Mouse (Mus musculus) limb, embryonic 15.5 days (tissue): ENCODE results near the gene Faap100. TPM values are rescaled to one million over a fixed set of nuclear protein-coding genes. Genes with fewer than 3 reads are reported as not detected.

Source experiments
- ATAC-seq: fragments of 200-750 bp; cut with Nextera tagmentation; 2 replicates; pipeline ENCODE4 v1.8.0; 2017; ENCODE audit warnings: low read depth, moderate TSS enrichment; ENCODE audit not compliant: insufficient number of reproducible peaks, low FRiP score, low TSS enrichment
- H3K27ac ChIP-seq: fragments of 300-500 bp; sonication (generic); 2 replicates; pipeline ENCODE4 v1.5.1; 2015; ENCODE audit warnings: moderate library complexity, mild to moderate bottlenecking, inconsistent platforms
- H3K27me3 ChIP-seq: fragments of 300-500 bp; sonication (generic); 2 replicates; pipeline ENCODE4 v1.6.1; 2015; ENCODE audit warnings: inconsistent platforms
- H3K36me3 ChIP-seq: fragments of 300-500 bp; sonication (generic); 2 replicates; pipeline ENCODE4 v1.6.1; 2015; ENCODE audit warnings: inconsistent platforms
- H3K4me1 ChIP-seq: fragments of 300-500 bp; sonication (generic); 2 replicates; pipeline ENCODE4 v1.6.1; 2015; ENCODE audit warnings: inconsistent platforms
- H3K4me2 ChIP-seq: fragments of 300-500 bp; sonication (generic); 2 replicates; pipeline ENCODE4 v1.6.1; 2015; ENCODE audit warnings: mild to moderate bottlenecking, inconsistent platforms
- H3K4me3 ChIP-seq: fragments of 300-500 bp; sonication (generic); 2 replicates; pipeline ENCODE4 v1.5.1; 2015; ENCODE audit warnings: mild to moderate bottlenecking, inconsistent platforms
- H3K9ac ChIP-seq: fragments of 300-500 bp; sonication (generic); 2 replicates; pipeline ENCODE4 v1.6.1; 2015; ENCODE audit warnings: inconsistent platforms
- H3K9me3 ChIP-seq: fragments of 300-500 bp; sonication (generic); 2 replicates; pipeline ENCODE4 v1.6.1; 2016; ENCODE audit warnings: inconsistent platforms
- WGBS: fragments of 180-500 bp; shearing (Covaris S2); methylation state at CpG from one replicate; pipeline ENCODE4 v1.1.7; 2015; 5-methylcytosine and 5-hydroxymethylcytosine counted together
- microRNA-seq: library from miRNA; unstranded; fragments of <30 nt; microRNA quantifications from one replicate; pipeline ENCODE4, GENCODE M21; 2016
- polyA plus RNA-seq: library from polyadenylated mRNA; unstranded; fragments of >200 nt; fragmentation: Nextera tagmentation; extraction: Ambion mirVana; gene quantifications from 2 replicates; pipeline ENCODE4 v1.2.1, GENCODE M21; 2015

Faap100 gene
- polyA plus RNA-seq, 1 experiment from 2014 or later = 33.1 TPM

DNA sequence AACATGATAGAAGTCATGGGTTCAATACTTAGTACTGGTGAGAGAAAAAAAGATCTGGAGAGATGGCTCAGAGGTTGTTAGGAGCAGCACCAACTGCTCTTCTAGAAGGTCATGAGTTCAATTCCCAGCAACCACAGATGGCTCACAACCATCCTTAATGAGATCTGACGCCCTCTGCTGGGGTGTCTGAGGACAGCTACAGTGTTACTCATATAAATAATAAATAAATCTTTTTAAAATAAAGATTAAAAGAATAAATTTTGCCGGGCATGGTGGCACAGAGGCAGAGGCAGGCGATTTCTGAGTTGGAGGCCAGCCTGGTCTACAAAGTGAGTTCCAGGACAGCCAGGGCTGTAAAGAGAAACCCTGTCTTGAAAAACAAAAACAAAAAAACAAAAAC lies 39.8 kb downstream of the Faap100 start:
- Histone ChIP-seq H3K9me3 (no peaks in the 10 kb centered on the region), H3K4me3 (no peak overlapping the region), H3K4me1 (no peaks in the 10 kb centered on the region), H3K4me2 (no peak overlapping the region), H3K9ac (no peak overlapping the region), H3K36me3 (no peaks in the 10 kb centered on the region), H3K27me3 (no peaks in the 10 kb centered on the region), H3K27ac (no peak overlapping the region)
- WGBS = 72% methylated on average over 3 of the region's 3 CpGs
- ATAC-seq = no peak

- Histone ChIP-seq H3K9me3 (no peaks in the 10 kb centered on the region), H3K4me1 (no peaks in the 10 kb centered on the region), H3K9ac (no peak overlapping the region), H3K4me3 (no peak overlapping the region), H3K36me3 (no peaks in the 10 kb centered on the region), H3K27ac (no peak overlapping the region), H3K27me3 (no peaks in the 10 kb centered on the region), H3K4me2 (no peak overlapping the region)
- ATAC-seq = no peak
- 34% methylated on average over 2 of the region's 2 CpGs for WGBS
Observed at GRCm38 (mm10) chr11:120337447-120337846, 41.1 kb downstream of the Faap100 start.

GRCm38 (mm10) chr11:120335431-120336021 lies 43.0 kb downstream of the Faap100 start:
- H3K9me3 ChIP-seq = no peaks in the 10 kb centered on the region

DNA sequence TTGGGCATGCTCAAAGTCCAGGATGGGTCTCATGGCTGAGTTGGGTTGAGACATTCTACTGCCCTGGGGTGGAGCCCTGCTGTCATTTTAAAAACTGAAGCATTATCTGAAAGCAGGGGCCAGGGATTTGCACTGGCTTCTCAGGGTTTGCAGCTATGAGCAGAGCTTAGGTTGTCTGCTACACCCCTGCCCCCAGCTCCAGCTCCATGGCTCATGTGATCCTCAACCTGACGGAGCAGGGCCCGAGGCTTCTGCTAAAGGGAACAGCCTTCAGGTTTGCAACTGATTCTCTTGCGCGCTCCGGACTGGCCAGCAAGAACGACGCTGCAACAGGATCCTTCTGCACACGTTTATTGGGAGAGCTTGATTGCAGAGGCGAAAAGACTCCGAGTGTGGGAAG lies 58.4 kb downstream of the Faap100 start:
- Histone ChIP-seq H3K4me2 (no peak overlapping the region), H3K27ac (no peak overlapping the region), H3K9ac (no peak overlapping the region), H3K4me3 (no peak overlapping the region), H3K9me3 (no peaks in the 10 kb centered on the region), H3K27me3 (no peaks in the 10 kb centered on the region), H3K4me1 (peaks cover 20% of the 10 kb centered on the region), H3K36me3 (no peaks in the 10 kb centered on the region)
- WGBS = 93% methylated on average over 10 of the region's 10 CpGs
- no peak for ATAC-seq

More at GRCm38 (mm10) chr11:120335431-120336021, 43.0 kb downstream of the Faap100 start:
- no peak overlapping the region for H3K27ac ChIP-seq
- H3K4me1 ChIP-seq = no peaks in the 10 kb centered on the region
- H3K4me3 ChIP-seq = no peak overlapping the region
- WGBS = 70% methylated on average over 6 of the region's 6 CpGs
- no peaks in the 10 kb centered on the region for H3K27me3 ChIP-seq
- ATAC-seq = no peak
- H3K36me3 ChIP-seq = no peaks in the 10 kb centered on the region
- no peak overlapping the region for H3K4me2 ChIP-seq
- no peak overlapping the region for H3K9ac ChIP-seq

GRCm38 (mm10) chr11:120319310-120319709 lies 59.3 kb downstream of the Faap100 start:
- no peak overlapping the region for H3K4me3 ChIP-seq
- H3K4me1 ChIP-seq = peaks cover 25% of the 10 kb centered on the region
- ATAC-seq = no peak
- no peaks in the 10 kb centered on the region for H3K27me3 ChIP-seq
- H3K27ac ChIP-seq = no peak overlapping the region
- H3K36me3 ChIP-seq = no peaks in the 10 kb centered on the region
- WGBS = 84% methylated on average over 5 of the region's 5 CpGs
- H3K9ac ChIP-seq = no peak overlapping the region
- H3K9me3 ChIP-seq = no peaks in the 10 kb centered on the region
- no peak overlapping the region for H3K4me2 ChIP-seq

Small RNAs within 50 kb of the gene (microRNA-seq; reads per million reads assigned to microRNA genes)
- gene Gm23419 (not detected), gene Mir6935 (1.0 reads per million)

Other genes with a start within 250 kb of the Faap100 start
- 96.1 and 101 TPM in 2 replicates for gene Slc38a10, start 227.4 kb downstream of the Faap100 start, polyA plus RNA-seq
- gene Bahcc1, start 145.8 kb downstream of the Faap100 start, polyA plus RNA-seq = 5.8 and 6.7 TPM in 2 replicates
- gene Actg1, start 30.2 kb downstream of the Faap100 start, polyA plus RNA-seq = 2,203 and 2,296 TPM in 2 replicates
- gene Fscn2, start 17.2 kb downstream of the Faap100 start, polyA plus RNA-seq = 0.31 and 0.79 TPM in 2 replicates
- gene Nploc4, start 58.9 kb upstream of the Faap100 start, polyA plus RNA-seq = 28.8 and 30.8 TPM in 2 replicates
- gene Tspan10, start 63.9 kb upstream of the Faap100 start, polyA plus RNA-seq = 0.28 and 0.43 TPM in 2 replicates
- 0.17 and 0.52 TPM in 2 replicates for gene Pde6g, start 74.7 kb upstream of the Faap100 start, polyA plus RNA-seq
- 13.1 and 14.4 TPM in 2 replicates for gene Oxld1, start 79.3 kb upstream of the Faap100 start, polyA plus RNA-seq
- gene Ccdc137, start 79.4 kb upstream of the Faap100 start, polyA plus RNA-seq = 32.4 and 34.1 TPM in 2 replicates
- gene Arl16, start 88.8 kb upstream of the Faap100 start, polyA plus RNA-seq = 50.5 and 53.8 TPM in 2 replicates
- gene Mrpl12, start 105.8 kb upstream of the Faap100 start, polyA plus RNA-seq = 113 and 121 TPM in 2 replicates
- 36.7 and 36.9 TPM in 2 replicates for gene Slc25a10, start 113.1 kb upstream of the Faap100 start, polyA plus RNA-seq
- 3.5 and 4.4 TPM in 2 replicates for gene Gcgr, start 151.9 kb upstream of the Faap100 start, polyA plus RNA-seq
- gene Mcrip1, start 171.0 kb upstream of the Faap100 start, polyA plus RNA-seq = 237 and 239 TPM in 2 replicates
- 3.2 and 11.9 TPM in 2 replicates for gene Ppp1r27, start 172.4 kb upstream of the Faap100 start, polyA plus RNA-seq
- gene P4hb, start 194.5 kb upstream of the Faap100 start, polyA plus RNA-seq = 1,021 and 1,099 TPM in 2 replicates
- gene Arhgdia, start 202.9 kb upstream of the Faap100 start, polyA plus RNA-seq = 581 and 641 TPM in 2 replicates
- 342 and 405 TPM in 2 replicates for gene Alyref, start 219.6 kb upstream of the Faap100 start, polyA plus RNA-seq
- gene Anapc11, start 219.7 kb upstream of the Faap100 start, polyA plus RNA-seq = 212 and 215 TPM in 2 replicates
- 2.2 and 2.9 TPM in 2 replicates for gene Npb, start 229.7 kb upstream of the Faap100 start, polyA plus RNA-seq
- 130 and 136 TPM in 2 replicates for gene Pcyt2, start 239.2 kb upstream of the Faap100 start, polyA plus RNA-seq
- gene Sirt7, start 246.5 kb upstream of the Faap100 start, polyA plus RNA-seq = 32.9 and 33.4 TPM in 2 replicates